Mouse (Mus musculus) hindbrain, embryonic 13.5 days (tissue): ENCODE data around the gene Atp6v0e2. TPM values are rescaled to one million over a fixed set of nuclear protein-coding genes. Genes with fewer than 3 reads are reported as not detected.

Source experiments
- ATAC-seq: fragments of 200-750 bp; cut with Nextera tagmentation; 2 replicates; pipeline ENCODE4 v1.8.0; 2017; ENCODE audit warnings: moderate TSS enrichment; ENCODE audit not compliant: low FRiP score
- H3K27ac ChIP-seq: fragments of 300-500 bp; sonication (generic); 2 replicates; pipeline ENCODE4 v1.5.1; 2015; ENCODE audit warnings: inconsistent platforms, mild to moderate bottlenecking, moderate library complexity
- H3K27me3 ChIP-seq: fragments of 300-500 bp; sonication (generic); 2 replicates; pipeline ENCODE4 v1.6.1; 2015; ENCODE audit warnings: mild to moderate bottlenecking, inconsistent platforms
- H3K36me3 ChIP-seq: fragments of 300-500 bp; sonication (generic); 2 replicates; pipeline ENCODE4 v1.6.1; 2015; ENCODE audit warnings: mild to moderate bottlenecking, inconsistent platforms
- H3K4me1 ChIP-seq: fragments of 300-500 bp; sonication (generic); replicated peaks from 2 replicates; pipeline ENCODE4 v1.6.1; 2015; ENCODE audit warnings: inconsistent platforms
- H3K4me2 ChIP-seq: fragments of 300-500 bp; sonication (generic); 2 replicates; pipeline ENCODE4 v1.6.1; 2015; ENCODE audit warnings: inconsistent platforms, mild to moderate bottlenecking, moderate library complexity
- H3K4me3 ChIP-seq: fragments of 300-500 bp; sonication (generic); 2 replicates; pipeline ENCODE4 v1.5.1; 2015; ENCODE audit warnings: mild to moderate bottlenecking, inconsistent platforms
- H3K9ac ChIP-seq: fragments of 300-500 bp; sonication (generic); 2 replicates; pipeline ENCODE4 v1.6.1; 2015; ENCODE audit warnings: mild to moderate bottlenecking, inconsistent platforms
- H3K9me3 ChIP-seq: fragments of 300-500 bp; sonication (generic); 2 replicates; pipeline ENCODE4 v1.6.1; 2016; ENCODE audit warnings: inconsistent platforms
- WGBS: fragments of 180-500 bp; shearing (Covaris S2); methylation state at CpG from one replicate; pipeline ENCODE4 v1.1.7; 2015; 5-methylcytosine and 5-hydroxymethylcytosine counted together
- polyA plus RNA-seq: library from polyadenylated mRNA; unstranded; fragments of >200 nt; fragmentation: Nextera tagmentation; extraction: Ambion mirVana; gene quantifications from 2 replicates; pipeline ENCODE4 v1.2.1, GENCODE M21; 2015

The Atp6v0e2 gene
- polyA plus RNA-seq, result 184 and 189 TPM in 2 replicates

- H3K4me1 ChIP-seq, result peaks cover 38% of the 10 kb centered on the region
- H3K27me3 ChIP-seq, result no peaks in the 10 kb centered on the region
- WGBS, result 3% methylated on average over 38 of the region's 38 CpGs
- H3K9me3 ChIP-seq, result no peaks in the 10 kb centered on the region
- peak within 1 kb of the TSS; percentile 88 for H3K27ac ChIP-seq
- peak within 1 kb of the TSS; percentile 92 for H3K9ac ChIP-seq
- peak; percentile 95 for ATAC-seq
- H3K36me3 ChIP-seq, result peaks cover 34% of the 10 kb centered on the region
- H3K4me3 ChIP-seq, result peak within 1 kb of the TSS; percentile 70
- H3K4me2 ChIP-seq, result peak within 1 kb of the TSS; percentile 89
Observed at GRCm38 (mm10) chr6:48537105-48537954, at the start of gene Atp6v0e2. Gene Atp6v0e2 (plus strand): TSS chr6:48537615.

- ATAC-seq, result no peak
- H3K27me3 ChIP-seq, result 0 out of 2 replicates have a peak, but pooled peaks cover 12% of the 10 kb centered on the region
- peak overlapping the region; percentile 13; the same call in 1 of the 2 replicates for H3K9ac ChIP-seq
- 23% methylated on average over 17 of the region's 25 CpGs for WGBS
- H3K4me2 ChIP-seq, result peak overlapping the region; percentile 41
- no peak overlapping the region for H3K4me3 ChIP-seq
- no peaks in the 10 kb centered on the region for H3K9me3 ChIP-seq
- no peaks in the 10 kb centered on the region for H3K36me3 ChIP-seq
- no peak overlapping the region for H3K27ac ChIP-seq
- H3K4me1 ChIP-seq, result peaks cover 7% of the 10 kb centered on the region
Observed at GRCm38 (mm10) chr6:48487747-48488725, 49.4 kb upstream of the Atp6v0e2 start.

GRCm38 (mm10) chr6:48489741-48490140 lies 47.7 kb upstream of the Atp6v0e2 start:
- no peak for ATAC-seq
- 0 out of 2 replicates have a peak, but pooled peaks cover 12% of the 10 kb centered on the region for H3K27me3 ChIP-seq
- no peaks in the 10 kb centered on the region for H3K9me3 ChIP-seq
- H3K9ac ChIP-seq, result no peak overlapping the region
- H3K27ac ChIP-seq, result no peak overlapping the region
- H3K36me3 ChIP-seq, result no peaks in the 10 kb centered on the region
- 86% methylated on average over 3 of the region's 3 CpGs for WGBS
- H3K4me1 ChIP-seq, result peaks cover 16% of the 10 kb centered on the region
- no peak overlapping the region for H3K4me2 ChIP-seq
- no peak overlapping the region for H3K4me3 ChIP-seq

GRCm38 (mm10) chr6:48491361-48491760 lies 46.1 kb upstream of the Atp6v0e2 start:
- no peaks in the 10 kb centered on the region for H3K9me3 ChIP-seq
- no peak overlapping the region for H3K9ac ChIP-seq
- 79% methylated on average over 9 of the region's 9 CpGs for WGBS

GRCm38 (mm10) chr6:48493136-48493730 lies 44.2 kb upstream of the Atp6v0e2 start:
- H3K9ac ChIP-seq, result no peak overlapping the region
- ATAC-seq, result no peak
- H3K9me3 ChIP-seq, result no peaks in the 10 kb centered on the region
- no peak overlapping the region for H3K27ac ChIP-seq
- 12% methylated on average over 8 of the region's 8 CpGs for WGBS
- peaks cover 9% of the 10 kb centered on the region for H3K4me1 ChIP-seq
- H3K4me2 ChIP-seq, result no peak overlapping the region
- no peaks in the 10 kb centered on the region for H3K36me3 ChIP-seq
- H3K27me3 ChIP-seq, result 0 out of 2 replicates have a peak, but pooled peaks cover 10% of the 10 kb centered on the region
- H3K4me3 ChIP-seq, result no peak overlapping the region

More at GRCm38 (mm10) chr6:48491361-48491760, 46.1 kb upstream of the Atp6v0e2 start:
- Histone ChIP-seq H3K27ac (no peak overlapping the region), H3K4me3 (no peak overlapping the region), H3K4me1 (peaks cover 16% of the 10 kb centered on the region), H3K36me3 (no peaks in the 10 kb centered on the region), H3K4me2 (no peak overlapping the region), H3K27me3 (0 out of 2 replicates have a peak, but pooled peaks cover 12% of the 10 kb centered on the region)
- no peak for ATAC-seq

- H3K27ac ChIP-seq, result no peak overlapping the region
- no peak for ATAC-seq
- H3K4me1 ChIP-seq, result peaks cover 9% of the 10 kb centered on the region
- no peaks in the 10 kb centered on the region for H3K9me3 ChIP-seq
- no peak overlapping the region for H3K9ac ChIP-seq
- H3K4me2 ChIP-seq, result no peak overlapping the region
- H3K4me3 ChIP-seq, result no peak overlapping the region
- WGBS, result 94% methylated on average over 4 of the region's 4 CpGs
- no peaks in the 10 kb centered on the region for H3K27me3 ChIP-seq
- no peaks in the 10 kb centered on the region for H3K36me3 ChIP-seq
Observed at GRCm38 (mm10) chr6:48497521-48497920, 39.9 kb upstream of the Atp6v0e2 start.

- H3K36me3 ChIP-seq, result peaks cover 2% of the 10 kb centered on the region; the same call in 1 of the 2 replicates
- 17% methylated on average over 2 of the region's 2 CpGs for WGBS
- ATAC-seq, result peak; percentile 76
- no peak overlapping the region for H3K9ac ChIP-seq
- no peaks in the 10 kb centered on the region for H3K27me3 ChIP-seq
- peaks cover 14% of the 10 kb centered on the region for H3K4me1 ChIP-seq
- H3K4me2 ChIP-seq, result no peak overlapping the region
- H3K9me3 ChIP-seq, result no peaks in the 10 kb centered on the region
- peak overlapping the region; percentile 68; the same call in 1 of the 2 replicates for H3K4me3 ChIP-seq
- H3K27ac ChIP-seq, result no peak overlapping the region
Observed at GRCm38 (mm10) chr6:48503847-48504240, 33.6 kb upstream of the Atp6v0e2 start.

- Histone ChIP-seq H3K4me3 (peak overlapping the region; percentile 68), H3K9ac (peak overlapping the region; percentile 71), H3K4me1 (peaks cover 14% of the 10 kb centered on the region), H3K27me3 (no peaks in the 10 kb centered on the region), H3K27ac (peak overlapping the region; percentile 77), H3K4me2 (peak overlapping the region; percentile 81), H3K36me3 (peaks cover 5% of the 10 kb centered on the region; the same call in 1 of the 2 replicates), H3K9me3 (no peaks in the 10 kb centered on the region)
- ATAC-seq, result peak; percentile 97
- WGBS, result 1% methylated on average over 26 of the region's 26 CpGs
Observed at GRCm38 (mm10) chr6:48504241-48504854, 33.1 kb upstream of the Atp6v0e2 start.

GRCm38 (mm10) chr6:48508087-48508486 lies 29.3 kb upstream of the Atp6v0e2 start:
- Histone ChIP-seq H3K4me2 (no peak overlapping the region), H3K27ac (no peak overlapping the region), H3K9me3 (no peaks in the 10 kb centered on the region), H3K4me3 (no peak overlapping the region), H3K9ac (no peak overlapping the region), H3K36me3 (peaks cover 31% of the 10 kb centered on the region), H3K27me3 (no peaks in the 10 kb centered on the region), H3K4me1 (peaks cover 14% of the 10 kb centered on the region)
- WGBS, result 86% methylated on average over 4 of the region's 4 CpGs
- ATAC-seq, result no peak

- Histone ChIP-seq H3K4me2 (no peak overlapping the region), H3K36me3 (peaks cover 54% of the 10 kb centered on the region), H3K27ac (no peak overlapping the region), H3K4me1 (peaks cover 3% of the 10 kb centered on the region), H3K27me3 (no peaks in the 10 kb centered on the region), H3K9ac (no peak overlapping the region), H3K4me3 (no peak overlapping the region), H3K9me3 (no peaks in the 10 kb centered on the region)
- WGBS, result 85% methylated on average over 4 of the region's 4 CpGs
- ATAC-seq, result no peak
Observed at GRCm38 (mm10) chr6:48510426-48510825, 27.0 kb upstream of the Atp6v0e2 start.

- Histone ChIP-seq H3K4me3 (no peak overlapping the region), H3K27ac (no peak overlapping the region), H3K4me1 (no peaks in the 10 kb centered on the region), H3K27me3 (no peaks in the 10 kb centered on the region), H3K9ac (no peak overlapping the region), H3K9me3 (no peaks in the 10 kb centered on the region), H3K36me3 (peaks cover 69% of the 10 kb centered on the region), H3K4me2 (no peak overlapping the region)
- WGBS, result 89% methylated on average over 7 of the region's 7 CpGs
- no peak for ATAC-seq
Observed at GRCm38 (mm10) chr6:48511861-48512260, 25.6 kb upstream of the Atp6v0e2 start.
